Mouse (Mus musculus) MEL (cell line): ENCODE measurements around the gene Sccpdh. TPM values are rescaled to one million over a fixed set of nuclear protein-coding genes. Genes with fewer than 3 reads are reported as not detected.

Experiments
- DNase-seq: peaks from one replicate; pipeline ENCODE4 v3.0.0; 2011; ENCODE audit warnings: low read depth, low spot score
- H3K27ac ChIP-seq: 2 replicates; pipeline ENCODE4 v1.5.1; 2012; ENCODE audit warnings: low read depth, mild to moderate bottlenecking, control low read depth, low read length, moderate library complexity; ENCODE audit not compliant: control insufficient read depth
- H3K27me3 ChIP-seq, 2 experiments: fragments of 150-350 bp in 1 of 2; sonication (generic) in 1 of 2; 2 replicates each; pipeline ENCODE4 v1.6.1; 2012; ENCODE audit warnings: low read length in 2 of 2, mild to moderate bottlenecking in 2 of 2, improper control_type of control experiment in 1 of 2, moderate library complexity in 1 of 2; ENCODE audit not compliant: insufficient read depth in 2 of 2, control insufficient read depth in 1 of 2
- H3K36me3 ChIP-seq, 2 experiments: 2 replicates each; pipeline ENCODE4 v1.6.1; 2012 to 2014; ENCODE audit warnings: low read length in 2 of 2, improper control_type of control experiment in 1 of 2, inconsistent platforms in 1 of 2, mild to moderate bottlenecking in 1 of 2; ENCODE audit not compliant: insufficient read depth in 2 of 2, control insufficient read depth in 1 of 2
- H3K4me1 ChIP-seq, 2 experiments: fragments of 150-350 bp in 1 of 2; sonication (generic) in 1 of 2; 2 replicates each; pipeline ENCODE4 v1.6.1; 2012; ENCODE audit warnings: low read length in 2 of 2, improper control_type of control experiment in 1 of 2, mild to moderate bottlenecking in 1 of 2; ENCODE audit not compliant: insufficient read depth in 2 of 2, control insufficient read depth in 1 of 2
- H3K4me3 ChIP-seq, 2 experiments: fragments of 150-350 bp in 1 of 2; sonication (generic) in 1 of 2; 2 replicates each; pipeline ENCODE4 v1.5.1; 2012; ENCODE audit warnings: low read depth in 2 of 2, low read length in 2 of 2, mild to moderate bottlenecking in 2 of 2, moderate library complexity in 2 of 2, control low read depth in 1 of 2, improper control_type of control experiment in 1 of 2; ENCODE audit not compliant: control insufficient read depth in 1 of 2, insufficient read depth in 1 of 2
- H3K79me2 ChIP-seq: 2 replicates; pipeline ENCODE4 v1.6.1; 2012; ENCODE audit warnings: mild to moderate bottlenecking, low read length, moderate library complexity; ENCODE audit not compliant: control insufficient read depth, poor library complexity, insufficient read depth
- H3K9ac ChIP-seq: 2 replicates; pipeline ENCODE4 v1.6.1; 2012; ENCODE audit warnings: low read depth, mild to moderate bottlenecking, control low read depth, low read length, moderate library complexity; ENCODE audit not compliant: control insufficient read depth, poor library complexity, severe bottlenecking
- H3K9me3 ChIP-seq: fragments of 150-350 bp; sonication (generic); replicated peaks from 2 replicates; pipeline ENCODE4 v1.6.1; 2012; ENCODE audit warnings: mild to moderate bottlenecking, low read length, improper control_type of control experiment, moderate library complexity; ENCODE audit not compliant: insufficient read depth
- BHLHE40 ChIP-seq: IDR thresholded peaks from 2 replicates; pipeline ENCODE4 v1.6.1; 2012; ENCODE audit warnings: low read depth, mild to moderate bottlenecking, inconsistent platforms, low read length, improper control_type of control experiment, borderline replicate concordance
- CHD1 ChIP-seq: IDR thresholded peaks from 2 replicates; pipeline ENCODE4 v1.6.1; 2012; ENCODE audit warnings: low read depth, mild to moderate bottlenecking, inconsistent platforms, low read length, improper control_type of control experiment
- EP300 ChIP-seq, 2 experiments: IDR thresholded peaks; 2 replicates each; pipeline ENCODE4 v1.6.1; 2011; ENCODE audit warnings: improper control_type of control experiment in 2 of 2, low read length in 2 of 2, low read depth in 1 of 2, mild to moderate bottlenecking in 1 of 2
- GABPA ChIP-seq: IDR thresholded peaks from 2 replicates; pipeline ENCODE4 v1.6.1; 2012; ENCODE audit warnings: low read depth, mild to moderate bottlenecking, inconsistent platforms, low read length, improper control_type of control experiment, moderate library complexity
- HCFC1 ChIP-seq: IDR thresholded peaks from 2 replicates; pipeline ENCODE4 v1.6.1; 2012; ENCODE audit warnings: low read depth, mild to moderate bottlenecking, inconsistent platforms, low read length, improper control_type of control experiment, moderate library complexity
- KAT2A ChIP-seq: conservative IDR thresholded peaks from 2 replicates; pipeline ENCODE4 v1.6.1; 2012; ENCODE audit warnings: low read depth, low read length, improper control_type of control experiment, inconsistent platforms
- MAFK ChIP-seq: IDR thresholded peaks from 2 replicates; pipeline ENCODE4 v1.6.1; 2011; ENCODE audit warnings: low read depth, mild to moderate bottlenecking, low read length, improper control_type of control experiment, borderline replicate concordance
- MAX ChIP-seq: IDR thresholded peaks from 2 replicates; pipeline ENCODE4 v1.6.1; 2011; ENCODE audit warnings: low read length, improper control_type of control experiment
- MXI1 ChIP-seq: IDR thresholded peaks from 2 replicates; pipeline ENCODE4 v1.6.1; 2011; ENCODE audit warnings: mild to moderate bottlenecking, low read depth, low read length, improper control_type of control experiment
- MYB ChIP-seq: IDR thresholded peaks from 2 replicates; pipeline ENCODE4 v1.6.1; 2011; ENCODE audit warnings: mild to moderate bottlenecking, low read depth, low read length, improper control_type of control experiment
- MYC ChIP-seq: IDR thresholded peaks from 2 replicates; pipeline ENCODE4 v1.6.1; 2011; ENCODE audit warnings: low read depth, mild to moderate bottlenecking, low read length, improper control_type of control experiment, moderate library complexity
- POLR2AphosphoS2 ChIP-seq: IDR thresholded peaks from 2 replicates; pipeline ENCODE4 v1.6.1; 2011; ENCODE audit warnings: low read length, improper control_type of control experiment
- SIN3A ChIP-seq: IDR thresholded peaks from 2 replicates; pipeline ENCODE4 v1.6.1; 2012; ENCODE audit warnings: low read length, improper control_type of control experiment, inconsistent platforms
- TBP ChIP-seq: IDR thresholded peaks from 2 replicates; pipeline ENCODE4 v1.8.0; 2011; ENCODE audit warnings: low read depth, low read length, improper control_type of control experiment
- TCF12 ChIP-seq: IDR thresholded peaks from 2 replicates; pipeline ENCODE4 v1.6.1; 2014; ENCODE audit warnings: low read depth, mild to moderate bottlenecking, inconsistent platforms, low read length, improper control_type of control experiment, moderate library complexity
- USF1 ChIP-seq: IDR thresholded peaks from 2 replicates; pipeline ENCODE4 v1.6.1; 2014; ENCODE audit warnings: low read depth, mild to moderate bottlenecking, inconsistent platforms, low read length, improper control_type of control experiment, moderate library complexity
- ZKSCAN1 ChIP-seq: IDR thresholded peaks from 2 replicates; pipeline ENCODE4 v1.6.1; 2012; ENCODE audit warnings: low read depth, mild to moderate bottlenecking, inconsistent platforms, low read length, improper control_type of control experiment, moderate library complexity
- ZMIZ1 ChIP-seq: IDR thresholded peaks from 2 replicates; pipeline ENCODE4 v1.6.1; 2012; ENCODE audit warnings: low read depth, mild to moderate bottlenecking, inconsistent platforms, low read length, improper control_type of control experiment, moderate library complexity
- ZNF384 ChIP-seq: IDR thresholded peaks from 2 replicates; pipeline ENCODE4 v1.6.1; 2012; ENCODE audit warnings: low read depth, mild to moderate bottlenecking, inconsistent platforms, low read length, improper control_type of control experiment
- polyA plus RNA-seq, 2 experiments: library from polyadenylated mRNA; stranded (reverse) in 1 of 2; unstranded in 1 of 2; fragments of >175 nt in 1 of 2; fragments of >200 nt in 1 of 2; gene quantifications; 2 replicates each; pipeline versions ENCODE4 v1.2.1 to v1.2.4; 2012; ENCODE audit warnings: low replicate concordance in 2 of 2, low read depth in 1 of 2; ENCODE audit not compliant: insufficient read length in 2 of 2, insufficient read depth in 1 of 2, missing spikeins in 1 of 2
- total RNA-seq: library from RNA; depleted of rRNA; stranded (reverse); fragments of 300-350 nt; gene quantifications from 2 replicates; pipeline ENCODE4 v1.2.3, GENCODE M21; 2012

The Sccpdh gene
- total and polyA plus RNA-seq, 3 experiments, result 18.5 to 18.7 TPM; not detected in 1

DNA sequence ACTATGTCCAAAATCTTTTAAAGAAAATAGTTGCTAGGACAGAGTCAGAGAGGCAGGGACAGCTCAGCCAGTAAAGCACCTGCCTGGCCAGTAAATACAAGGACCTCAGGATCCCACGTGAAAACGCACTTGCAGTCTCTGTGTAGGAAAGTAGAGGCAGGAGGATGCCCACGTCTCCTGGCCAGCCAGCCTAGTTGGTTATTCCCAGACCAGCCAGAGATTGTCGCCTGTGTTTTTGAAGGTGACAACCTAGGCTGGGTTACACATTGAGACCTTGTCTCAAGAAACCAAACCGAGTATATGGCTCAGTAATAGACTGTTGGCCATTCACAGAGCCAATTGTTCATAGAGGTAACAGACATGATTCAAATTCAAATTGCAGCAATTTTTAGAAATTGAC, 38.7 kb upstream of the Sccpdh start:
- no peak overlapping the region for H3K27ac ChIP-seq
- H3K9me3 ChIP-seq, result no peaks in the 10 kb centered on the region
- peaks cover 3 to 9% of the 10 kb centered on the region in 2 experiments; a peak in 3 of 4 replicates for H3K4me1 ChIP-seq
- no peak for DNase-seq
- TF ChIP-seq ZKSCAN1, result no peak
- H3K4me3 ChIP-seq, result no peak overlapping the region
- no peaks in the 10 kb centered on the region for H3K79me2 ChIP-seq
- H3K36me3 ChIP-seq, result peaks cover 0 to 5% of the 10 kb centered on the region in 2 experiments; a peak in 2 of 4 replicates
- H3K9ac ChIP-seq, result no peak overlapping the region
- H3K27me3 ChIP-seq, result no peaks in the 10 kb centered on the region

- H3K9me3 ChIP-seq, result no peaks in the 10 kb centered on the region
- H3K27me3 ChIP-seq, result no peaks in the 10 kb centered on the region
- no peak for TF ChIP-seq TBP
- TF ChIP-seq SIN3A, result no peak
- TF ChIP-seq MAFK, result no peak
- no peak for TF ChIP-seq BHLHE40
- TF ChIP-seq MYB, result no peak
- TF ChIP-seq GABPA, result no peak
- no peak for TF ChIP-seq ZNF384
- TF ChIP-seq CHD1, result no peak
- no peak for TF ChIP-seq POLR2AphosphoS2
- no peak for TF ChIP-seq MXI1
- TF ChIP-seq USF1, result no peak
- TF ChIP-seq KAT2A, result no peak
- TF ChIP-seq TCF12, result no peak
- TF ChIP-seq MAX, result no peak
- no peak for TF ChIP-seq ZMIZ1
- no peak for TF ChIP-seq EP300 (IDR thresholded peaks at IDR 0.05; ENCODE audit: low read depth in 1 of 2, low read length in 2 of 2)
- TF ChIP-seq MYC, result no peak
- TF ChIP-seq HCFC1, result no peak
- DNase-seq, result no peak
- H3K9ac ChIP-seq, result no peak overlapping the region
- H3K79me2 ChIP-seq, result no peaks in the 10 kb centered on the region
- H3K27ac ChIP-seq, result no peak overlapping the region
- H3K4me3 ChIP-seq, result no peak overlapping the region
- peaks cover 3 to 9% of the 10 kb centered on the region in 2 experiments; a peak in 3 of 4 replicates for H3K4me1 ChIP-seq
- peaks cover 0 to 5% of the 10 kb centered on the region in 2 experiments; a peak in 2 of 4 replicates for H3K36me3 ChIP-seq
These were observed 35.1 kb upstream of the Sccpdh start for GRCm38 (mm10) chr1:179632746-179633413.
